Mouse (Mus musculus) kidney, adult 11 months (tissue): ENCODE measurements around the gene Sectm1b.

Experiments used
- DNase-seq: peaks from one replicate; pipeline ENCODE4 v3.0.0; 2022

Gene Sectm1b

DNA sequence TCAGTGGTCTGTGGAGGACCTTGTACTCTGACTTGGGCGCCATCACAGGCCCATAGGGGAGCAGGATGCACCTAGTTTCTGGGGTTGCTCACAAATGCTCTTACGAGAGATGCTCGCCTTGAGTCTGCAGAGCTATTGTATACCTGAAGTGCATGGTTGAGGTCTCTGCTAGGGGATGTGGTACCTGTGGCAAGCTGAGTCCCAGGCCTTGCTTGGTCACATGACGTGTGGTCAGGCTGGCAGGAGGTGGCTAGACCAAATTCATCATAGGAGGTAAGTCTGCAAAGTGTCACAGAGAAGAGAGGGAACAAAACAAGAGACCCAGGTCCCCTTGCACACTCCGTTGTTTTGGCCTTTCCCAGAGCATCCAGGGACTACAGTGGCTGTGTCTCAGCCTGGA is 43.9 kb downstream of the Sectm1b start:
- DNase-seq, result no peak

DNA sequence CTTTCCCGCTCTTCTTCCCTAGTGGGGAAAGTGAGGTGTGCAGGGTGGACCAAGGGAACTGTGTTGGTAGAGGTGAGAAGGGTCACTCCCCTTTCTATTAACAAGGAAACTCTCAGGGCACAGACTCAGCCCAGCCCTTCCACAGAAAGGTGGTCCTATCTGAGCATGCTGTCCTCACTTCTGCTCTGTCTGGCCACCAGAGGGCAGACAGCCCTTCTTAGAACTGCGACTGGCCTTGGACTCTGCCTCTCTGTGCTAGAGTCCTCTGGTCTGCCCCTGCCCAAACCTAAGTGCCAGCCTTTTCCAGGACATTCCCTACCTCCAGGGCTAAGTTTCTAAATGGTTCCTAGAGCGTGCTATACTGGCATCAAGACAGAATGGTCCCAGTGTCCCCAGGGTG is 45.7 kb downstream of the Sectm1b start:
- peak; percentile 77 for DNase-seq

DNA sequence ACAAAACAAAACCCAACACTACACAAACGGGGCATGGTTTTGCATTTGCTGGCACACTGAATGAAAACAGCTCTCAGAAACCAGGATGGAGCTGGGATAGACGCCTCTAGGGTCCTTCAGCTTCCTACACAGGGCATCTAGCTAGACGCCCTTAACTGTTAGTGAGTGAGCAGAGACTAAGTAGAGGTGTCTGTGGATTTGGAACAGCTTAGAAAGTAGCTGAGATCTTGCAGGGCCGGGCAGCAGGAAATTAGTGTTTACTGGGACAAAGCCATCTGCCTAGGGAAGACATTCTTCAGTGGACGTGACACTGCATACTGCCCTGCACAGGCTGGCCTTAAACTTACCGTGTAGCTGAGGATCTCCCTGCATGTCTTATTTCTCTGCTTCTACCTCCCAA is 47.9 kb downstream of the Sectm1b start:
- DNase-seq, result no peak

DNA sequence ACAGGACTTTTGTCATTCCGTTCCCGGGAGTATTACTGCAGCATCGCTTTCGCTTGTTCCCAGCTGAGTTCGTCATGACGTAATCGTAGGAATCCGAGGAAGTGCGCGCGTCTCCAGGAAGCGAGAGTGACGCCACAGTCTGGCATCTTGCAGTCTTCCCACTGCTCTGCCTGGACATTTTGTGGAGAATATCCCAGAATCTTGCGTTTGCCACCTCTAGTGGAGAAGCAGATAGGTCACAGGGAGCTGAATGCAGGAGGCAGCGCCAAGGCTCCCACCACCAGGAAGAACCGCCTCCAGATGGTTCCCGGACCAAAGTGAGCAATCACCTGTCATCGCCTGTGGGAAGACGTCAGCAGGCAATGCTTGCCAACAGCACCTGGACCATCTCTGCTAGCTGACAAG is 48.5 kb downstream of the Sectm1b start:
- DNase-seq, result no peak

DNA sequence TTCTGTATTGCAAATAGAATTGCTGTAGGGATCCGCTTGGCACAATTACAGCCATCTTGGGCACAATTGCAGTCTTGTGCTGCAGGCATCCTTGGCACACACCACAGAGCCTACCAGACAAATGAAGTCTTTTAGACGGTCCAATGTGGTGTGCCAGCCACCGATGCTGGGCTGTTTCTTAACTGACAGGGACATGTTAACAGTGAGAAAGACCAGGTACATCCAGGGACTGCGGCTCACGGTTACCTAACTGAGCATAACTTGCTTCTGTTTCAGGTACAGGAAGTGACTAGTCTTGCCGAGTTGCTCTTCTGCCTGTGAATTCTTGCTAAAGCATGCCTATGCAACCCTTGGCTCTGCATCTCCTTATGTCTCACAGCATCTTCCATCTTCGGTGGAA is 49.7 kb downstream of the Sectm1b start:
- DNase-seq, result no peak

DNA sequence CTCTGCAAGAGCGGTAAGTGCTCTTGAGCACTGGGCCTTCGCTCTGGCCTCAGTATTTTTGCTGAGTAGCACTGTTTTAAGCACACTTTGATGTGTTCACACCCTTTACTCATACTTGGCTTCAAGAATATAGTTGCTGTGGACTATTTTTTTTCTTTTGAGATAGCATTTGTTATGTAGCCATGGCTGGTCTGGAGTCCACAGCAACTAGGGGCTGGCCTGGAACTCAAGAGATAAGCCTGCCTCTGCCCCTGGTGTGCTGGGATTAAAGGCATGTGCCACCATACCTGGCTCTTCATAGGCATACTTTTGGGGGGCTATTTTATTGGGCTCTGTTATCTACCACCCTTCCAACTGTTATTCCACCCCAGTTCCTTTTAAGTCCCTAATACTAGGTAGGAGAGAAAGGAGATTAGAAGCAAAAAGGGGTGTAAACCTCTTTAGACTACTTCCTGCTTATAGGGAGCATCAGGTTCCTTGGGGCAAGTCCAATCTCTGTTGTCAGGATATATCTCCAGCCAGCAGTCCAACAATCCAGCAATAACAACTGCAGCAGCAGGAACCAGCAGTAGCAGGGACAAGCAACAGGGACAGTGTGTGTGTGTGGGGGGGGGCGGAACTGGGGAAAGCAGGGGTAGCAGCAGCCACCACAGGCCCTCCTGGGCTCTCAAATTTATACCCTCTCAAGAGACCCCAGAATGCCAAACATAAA is 53.2 kb downstream of the Sectm1b start:
- no peak for DNase-seq

DNA sequence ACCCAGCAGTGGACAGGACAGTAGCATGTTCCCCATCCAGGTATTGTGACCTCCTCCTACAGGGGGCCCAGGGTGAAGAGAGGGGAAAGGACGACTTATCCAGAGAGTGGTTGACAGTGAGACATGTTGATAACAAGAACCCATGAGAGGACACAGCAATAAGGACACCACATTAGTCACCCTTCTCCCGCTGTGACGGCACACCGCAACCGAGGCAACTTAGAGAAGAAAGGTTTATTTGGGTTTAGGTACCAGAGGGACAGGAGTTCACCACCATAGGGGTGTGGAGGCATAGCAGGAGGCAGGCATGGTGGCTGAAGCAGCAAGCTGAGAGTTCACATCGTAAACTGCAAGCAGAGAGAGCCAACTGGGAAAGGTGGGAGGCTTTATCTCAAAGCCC is 57.2 kb downstream of the Sectm1b start:
- DNase-seq, result no peak

DNA sequence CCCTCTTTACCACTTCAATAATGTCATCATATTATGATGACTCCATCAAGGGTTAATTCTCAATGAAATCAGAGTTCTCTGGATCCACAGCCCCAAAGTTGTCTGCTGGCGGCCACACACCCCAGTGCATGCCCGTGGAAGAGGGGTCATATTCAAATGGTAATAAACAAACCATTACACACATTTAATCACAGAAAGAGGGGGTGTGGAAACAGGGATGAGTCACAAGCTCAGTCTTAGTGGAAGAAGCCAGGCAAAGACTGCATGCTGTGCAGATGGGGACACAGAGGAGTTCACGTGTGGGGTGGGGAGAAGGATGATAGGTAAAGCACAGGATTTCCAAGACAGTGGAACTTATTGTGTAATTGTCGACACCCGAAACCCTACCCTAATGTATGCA is 59.1 kb downstream of the Sectm1b start:
- DNase-seq, result no peak
